Mouse (Mus musculus) kidney, postnatal 36 days (tissue): ENCODE results near the gene Papss2.
A peak's percentile ranks its signal among the peaks of the same experiment; 100 is the strongest.

Experiments
- DNase-seq, 2 experiments: peaks; one replicate each; pipeline ENCODE4 v3.0.0; 2021 to 2022; ENCODE audit warnings: mixed read lengths in 2 of 2

Gene Papss2

GRCm38 (mm10) chr19:32595506-32596286 is at the start of gene Papss2:
Gene Papss2 (plus strand): TSS chr19:32595790.
- peak; percentile 87 to 90 for DNase-seq

- peak; percentile 9 to 35 for DNase-seq
Observed at GRCm38 (mm10) chr19:32547396-32547795, 48.2 kb upstream of the Papss2 start.

DNA sequence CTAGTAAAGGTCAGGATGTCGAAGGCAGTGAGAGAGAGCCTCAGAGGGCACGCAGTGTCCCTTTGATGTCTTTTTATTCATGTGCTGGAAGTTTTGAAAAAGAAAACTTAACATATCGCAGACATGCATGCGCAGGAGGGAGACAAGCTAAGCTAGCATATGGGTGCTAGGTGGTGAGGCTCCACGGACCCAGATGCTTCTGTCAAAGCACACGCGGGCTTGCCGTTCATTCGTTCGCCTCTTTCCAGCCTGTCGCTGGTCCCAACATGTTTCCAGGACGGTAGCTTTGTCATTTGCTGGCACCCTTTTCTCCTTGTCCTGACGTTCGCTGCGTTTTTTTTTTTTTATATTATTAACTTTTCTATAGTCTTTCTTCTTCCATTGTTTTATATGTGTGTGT is 47.4 kb upstream of the Papss2 start:
- no peak for DNase-seq

- DNase-seq: peak in 1 of 2 experiments; percentile 17
Observed at GRCm38 (mm10) chr19:32550446-32550845, 45.1 kb upstream of the Papss2 start.

GRCm38 (mm10) chr19:32551442-32551841 is 44.1 kb upstream of the Papss2 start:
- DNase-seq: peak in 1 of 2 experiments; percentile 8

GRCm38 (mm10) chr19:32552106-32552505 is 43.5 kb upstream of the Papss2 start:
- peak; percentile 13 to 14 for DNase-seq

- no peak for DNase-seq
Observed at GRCm38 (mm10) chr19:32553310-32553709, 42.3 kb upstream of the Papss2 start.

DNA sequence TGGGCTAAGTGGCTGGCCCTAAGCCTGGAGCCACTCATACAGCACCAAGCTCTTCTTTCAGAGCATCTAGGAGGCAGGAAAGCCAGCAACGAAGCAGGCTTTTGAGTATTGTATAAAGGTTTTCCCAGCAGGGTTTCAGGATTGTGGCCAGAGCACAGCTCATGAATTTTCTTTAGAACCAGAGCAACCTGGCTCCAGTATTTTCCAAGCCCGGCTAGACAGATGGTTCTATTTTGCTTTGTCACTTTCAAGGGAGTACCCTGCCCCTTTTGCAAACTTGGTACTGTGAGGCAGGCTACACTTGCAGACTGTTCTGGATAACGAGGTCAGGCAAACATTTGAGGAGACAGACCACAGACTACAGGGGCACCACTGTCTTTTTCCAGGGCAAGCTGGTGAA is 40.3 kb upstream of the Papss2 start:
- no peak for DNase-seq

DNA sequence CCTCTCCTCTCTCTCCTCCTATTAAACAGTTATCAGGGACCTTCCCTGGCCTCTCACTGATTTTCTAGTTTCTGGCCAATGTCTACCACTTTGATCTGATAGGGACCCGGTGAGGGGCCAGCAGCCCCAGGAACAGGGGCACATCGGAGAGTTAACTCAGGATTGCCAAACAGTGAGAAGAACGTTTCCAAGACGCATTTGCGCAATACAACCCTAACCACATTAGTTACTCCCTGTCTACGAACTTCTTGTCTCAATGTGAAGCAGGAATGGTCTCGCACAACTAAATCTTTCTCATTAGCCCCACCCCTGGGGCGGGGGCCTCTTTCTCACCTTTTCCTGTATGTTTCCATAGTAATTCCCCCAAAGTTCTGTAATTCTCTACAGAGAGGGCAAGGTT is 28.6 kb upstream of the Papss2 start:
- no peak for DNase-seq

DNA sequence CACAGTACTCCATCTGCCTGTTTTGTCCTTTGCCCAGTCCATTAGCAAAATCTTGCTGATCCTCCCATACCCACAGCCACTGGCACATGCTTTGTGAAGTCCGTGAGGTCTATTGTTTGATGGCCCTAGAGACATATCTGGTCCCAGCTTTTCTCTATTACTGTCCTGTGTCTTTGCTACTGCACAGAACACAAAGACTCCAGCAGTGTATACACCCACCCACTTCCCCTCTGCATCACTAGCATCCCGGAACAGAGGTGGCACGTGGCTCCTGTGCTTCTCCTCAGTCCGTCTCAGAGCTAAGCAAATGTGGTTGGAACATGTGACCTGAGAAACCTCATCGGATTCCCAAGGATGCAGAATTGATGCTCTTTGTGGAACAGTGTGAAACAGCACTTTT is 28.1 kb upstream of the Papss2 start:
- no peak for DNase-seq

DNA sequence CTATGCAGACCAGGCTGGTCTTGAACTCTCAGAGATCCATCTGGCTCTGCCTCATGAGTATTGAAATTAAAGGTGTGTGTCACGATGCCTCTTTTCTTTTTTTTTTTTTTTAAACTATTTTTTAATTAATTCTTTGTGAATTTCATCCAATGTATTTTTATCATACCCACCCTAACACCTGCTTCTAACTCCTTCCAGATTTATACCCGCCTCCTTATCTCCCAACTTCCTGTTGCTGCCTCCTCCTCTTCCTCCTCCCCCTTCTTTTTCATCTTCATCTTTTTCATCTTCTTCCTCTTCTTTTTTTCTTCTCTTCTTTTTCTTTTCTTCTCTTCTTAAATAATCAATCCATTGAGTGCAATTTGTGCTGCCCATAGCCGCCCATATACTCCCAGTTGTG is 27.1 kb upstream of the Papss2 start:
- no peak for DNase-seq

- no peak for DNase-seq
Observed at GRCm38 (mm10) chr19:32568961-32569653, 26.5 kb upstream of the Papss2 start.

GRCm38 (mm10) chr19:32569725-32570124 is 25.9 kb upstream of the Papss2 start:
- DNase-seq: no peak

DNA sequence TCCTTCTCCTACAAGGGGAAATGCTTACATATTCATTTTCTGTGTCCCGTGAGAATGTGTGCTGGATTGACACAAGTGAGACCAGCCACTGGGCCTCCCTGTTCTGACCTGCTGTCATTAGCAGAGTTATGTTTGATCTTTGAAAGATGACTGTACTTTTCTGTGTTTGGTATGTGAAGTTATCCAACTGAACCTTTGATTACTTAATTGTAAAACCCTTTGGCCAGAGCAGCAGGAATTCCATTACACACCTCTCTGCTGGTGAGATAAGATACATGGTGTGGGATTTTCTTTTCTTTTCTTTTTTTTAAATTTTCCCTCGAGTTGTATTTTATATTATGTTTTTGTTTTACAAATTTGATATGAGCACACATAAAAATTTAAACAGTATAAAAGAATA is 23.4 kb upstream of the Papss2 start:
- no peak for DNase-seq

GRCm38 (mm10) chr19:32573259-32573658 is 22.3 kb upstream of the Papss2 start:
- DNase-seq: peak; percentile 71 to 77

- no peak for DNase-seq
Observed at GRCm38 (mm10) chr19:32574846-32575245, 20.7 kb upstream of the Papss2 start.

DNA sequence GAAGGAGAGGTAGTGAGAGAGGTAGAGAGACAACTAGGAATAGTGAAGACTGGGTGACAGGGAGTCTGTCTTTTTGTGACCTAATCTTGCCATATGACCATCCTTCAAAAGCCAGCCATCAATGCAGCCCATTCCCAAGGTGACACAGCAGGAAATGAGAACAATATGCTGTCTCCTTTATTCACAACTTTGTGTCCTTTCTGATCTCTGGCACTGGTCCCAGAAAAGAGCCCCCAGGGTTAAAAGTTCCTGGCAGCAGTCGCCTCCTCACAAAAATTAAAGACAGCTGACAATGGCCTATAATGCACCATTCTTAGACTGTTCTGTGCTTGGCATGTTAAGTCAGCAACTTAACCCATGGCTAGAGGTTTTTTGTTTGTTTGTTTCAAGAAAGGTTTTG is 17.8 kb upstream of the Papss2 start:
- DNase-seq: no peak

- no peak for DNase-seq
Observed at GRCm38 (mm10) chr19:32583091-32583766, 12.4 kb upstream of the Papss2 start.

- no peak for DNase-seq
Observed at GRCm38 (mm10) chr19:32587727-32588126, 7.9 kb upstream of the Papss2 start.

DNA sequence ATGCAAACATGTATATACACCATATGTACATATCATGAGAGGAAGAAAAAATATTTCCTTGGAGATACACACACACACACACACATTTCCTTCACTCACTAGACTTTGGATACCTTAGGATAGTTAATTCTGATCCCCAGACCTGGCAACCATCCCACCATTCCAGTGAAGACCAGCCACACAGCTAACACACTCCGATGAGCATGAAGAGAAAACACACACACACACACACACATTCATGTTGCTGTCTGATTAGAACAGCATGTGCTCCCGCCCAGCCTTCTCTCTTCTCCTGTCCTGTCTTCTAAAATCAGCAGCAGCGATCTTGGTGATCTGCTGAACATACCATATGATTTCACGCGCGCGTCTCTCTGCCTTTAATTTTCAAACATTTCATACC is 2.8 kb upstream of the Papss2 start:
- peak in 1 of 2 experiments; percentile 21 for DNase-seq

- DNase-seq: peak in 1 of 2 experiments; percentile 36
Observed at GRCm38 (mm10) chr19:32593870-32594269, 1.7 kb upstream of the Papss2 start.

GRCm38 (mm10) chr19:32595131-32595505 is 472 bp upstream of the Papss2 start:
- DNase-seq: no peak

GRCm38 (mm10) chr19:32599006-32599405 is 3.4 kb downstream of the Papss2 start:
- DNase-seq: peak in 1 of 2 experiments; percentile 36

GRCm38 (mm10) chr19:32599436-32599835 is 3.8 kb downstream of the Papss2 start:
- peak in 1 of 2 experiments; percentile 24 for DNase-seq
